Mouse (Mus musculus) intestine, embryonic 16.5 days (tissue): ENCODE results near the gene Clcn2. TPM values are rescaled to one million over a fixed set of nuclear protein-coding genes. Genes with fewer than 3 reads are reported as not detected.

Experiments
- ATAC-seq: fragments of 200-750 bp; cut with Nextera tagmentation; 2 replicates; pipeline ENCODE4 v1.8.0; 2017; ENCODE audit warnings: moderate TSS enrichment, moderate library complexity
- H3K27ac ChIP-seq: fragments of 300-500 bp; sonication (generic); 2 replicates; pipeline ENCODE4 v1.5.1; 2014; ENCODE audit warnings: mild to moderate bottlenecking, low read length
- H3K27me3 ChIP-seq: fragments of 300-500 bp; sonication (generic); replicated peaks from 2 replicates; pipeline ENCODE4 v1.6.1; 2014; ENCODE audit warnings: low read length, control low read depth, mixed read lengths; ENCODE audit not compliant: control insufficient read depth, insufficient read depth
- H3K36me3 ChIP-seq: fragments of 300-500 bp; sonication (generic); 2 replicates; pipeline ENCODE4 v1.6.1; 2014; ENCODE audit warnings: low read length, control low read depth; ENCODE audit not compliant: control insufficient read depth, insufficient read depth
- H3K4me1 ChIP-seq: fragments of 300-500 bp; sonication (generic); 2 replicates; pipeline ENCODE4 v1.6.1; 2014; ENCODE audit warnings: low read length, control low read depth, mixed read lengths; ENCODE audit not compliant: control insufficient read depth, insufficient read depth
- H3K4me2 ChIP-seq: fragments of 300-500 bp; sonication (generic); 2 replicates; pipeline ENCODE4 v1.6.1; 2014; ENCODE audit warnings: low read depth, low read length, control low read depth
- H3K4me3 ChIP-seq: fragments of 300-500 bp; sonication (generic); 2 replicates; pipeline ENCODE4 v1.5.1; 2014; ENCODE audit warnings: mild to moderate bottlenecking, low read length
- H3K9ac ChIP-seq: fragments of 300-500 bp; sonication (generic); 2 replicates; pipeline ENCODE4 v1.6.1; 2014; ENCODE audit warnings: low read depth, low read length
- H3K9me3 ChIP-seq: fragments of 300-500 bp; sonication (generic); 2 replicates; pipeline ENCODE4 v1.6.1; 2016; ENCODE audit warnings: low read length, control low read depth; ENCODE audit not compliant: control insufficient read depth
- WGBS: fragments of 180-500 bp; shearing (Covaris S2); extraction: QIAGEN DNeasy Blood & Tissue Kit; methylation state at CpG from one replicate; pipeline ENCODE4 v1.1.7; 2014; 5-methylcytosine and 5-hydroxymethylcytosine counted together
- polyA plus RNA-seq: library from polyadenylated mRNA; unstranded; fragments of >200 nt; fragmentation: Nextera tagmentation; extraction: Ambion mirVana; gene quantifications from 2 replicates; pipeline ENCODE4 v1.2.1, GENCODE M21; 2015

The Clcn2 gene
- polyA plus RNA-seq, 1 experiment from 2014 or later = 13.1 TPM

GRCm38 (mm10) chr16:20715566-20715965 is 2.0 kb downstream of the Clcn2 start:
- H3K9me3 ChIP-seq = no peaks in the 10 kb centered on the region
- H3K4me3 ChIP-seq = peak overlapping the region; percentile 74
- no peaks in the 10 kb centered on the region for H3K27me3 ChIP-seq
- peak overlapping the region; percentile 84 for H3K9ac ChIP-seq
- H3K4me2 ChIP-seq = peak overlapping the region; percentile 91
- H3K36me3 ChIP-seq = peaks cover 3% of the 10 kb centered on the region; the same call in 1 of the 2 replicates
- H3K4me1 ChIP-seq = peaks cover 20% of the 10 kb centered on the region
- 1% methylated on average over 12 of the region's 12 CpGs for WGBS
- H3K27ac ChIP-seq = peak overlapping the region; percentile 99
- ATAC-seq = no peak

GRCm38 (mm10) chr16:20715161-20715560 is 2.4 kb downstream of the Clcn2 start:
- peak overlapping the region; percentile 91 for H3K4me2 ChIP-seq
- peaks cover 20% of the 10 kb centered on the region for H3K4me1 ChIP-seq
- 50% methylated on average over 2 of the region's 2 CpGs for WGBS
- H3K27ac ChIP-seq = 0 out of 2 replicates have a peak overlapping the region, but pooled peaks have one; percentile 12
- peak overlapping the region; percentile 74 for H3K4me3 ChIP-seq
- peaks cover 3% of the 10 kb centered on the region; the same call in 1 of the 2 replicates for H3K36me3 ChIP-seq
- H3K27me3 ChIP-seq = no peaks in the 10 kb centered on the region
- no peaks in the 10 kb centered on the region for H3K9me3 ChIP-seq
- ATAC-seq = no peak
- H3K9ac ChIP-seq = peak overlapping the region; percentile 84

GRCm38 (mm10) chr16:20714307-20715080 is 3.1 kb downstream of the Clcn2 start:
- H3K4me3 ChIP-seq = peak overlapping the region; percentile 74
- no peaks in the 10 kb centered on the region for H3K9me3 ChIP-seq
- peak overlapping the region; percentile 84; the same call in 1 of the 2 replicates for H3K9ac ChIP-seq
- H3K27ac ChIP-seq = no peak overlapping the region; the same call in 1 of the 2 replicates
- H3K4me1 ChIP-seq = peaks cover 20% of the 10 kb centered on the region
- H3K36me3 ChIP-seq = peaks cover 3% of the 10 kb centered on the region; the same call in 1 of the 2 replicates
- H3K27me3 ChIP-seq = no peaks in the 10 kb centered on the region
- no peak for ATAC-seq
- H3K4me2 ChIP-seq = peak overlapping the region; percentile 91
- WGBS = 44% methylated on average over 11 of the region's 11 CpGs

DNA sequence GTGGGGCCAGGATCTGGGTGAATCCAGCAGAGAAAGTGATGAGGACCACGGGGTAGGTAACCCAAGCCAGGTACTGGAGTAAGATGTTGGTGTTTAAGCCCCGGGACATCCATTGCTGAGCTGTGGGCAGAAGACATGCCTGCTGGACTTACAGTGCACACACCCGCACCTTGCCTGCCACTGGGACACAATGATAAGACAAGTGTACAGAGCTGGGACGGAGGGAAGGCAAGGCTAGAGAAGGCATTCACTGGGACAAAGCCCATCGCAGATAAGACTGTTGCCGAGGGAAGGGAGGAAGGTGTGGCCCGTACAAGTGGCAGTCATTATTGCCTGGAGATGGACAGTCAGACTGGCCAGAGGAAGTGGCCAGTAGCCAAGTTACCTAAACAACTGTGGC is 4.7 kb downstream of the Clcn2 start:
- no peak overlapping the region for H3K27ac ChIP-seq
- no peak overlapping the region for H3K4me2 ChIP-seq
- WGBS = 76% methylated on average over 7 of the region's 7 CpGs

GRCm38 (mm10) chr16:20712190-20712589 is 5.4 kb downstream of the Clcn2 start:
- ATAC-seq = no peak
- WGBS = 84% methylated on average over 9 of the region's 9 CpGs
- no peak overlapping the region for H3K4me2 ChIP-seq
- no peak overlapping the region for H3K9ac ChIP-seq
- no peaks in the 10 kb centered on the region for H3K9me3 ChIP-seq
- H3K36me3 ChIP-seq = peaks cover 8% of the 10 kb centered on the region
- H3K27ac ChIP-seq = no peak overlapping the region
- no peak overlapping the region for H3K4me3 ChIP-seq
- peaks cover 15% of the 10 kb centered on the region for H3K4me1 ChIP-seq
- no peaks in the 10 kb centered on the region for H3K27me3 ChIP-seq

More for the DNA sequence above, 4.7 kb downstream of the Clcn2 start:
- no peak overlapping the region for H3K4me3 ChIP-seq
- H3K9ac ChIP-seq = no peak overlapping the region
- ATAC-seq = no peak
- peaks cover 15% of the 10 kb centered on the region for H3K4me1 ChIP-seq
- H3K9me3 ChIP-seq = no peaks in the 10 kb centered on the region
- no peaks in the 10 kb centered on the region for H3K27me3 ChIP-seq
- H3K36me3 ChIP-seq = peaks cover 6% of the 10 kb centered on the region

GRCm38 (mm10) chr16:20710810-20711209 is 6.7 kb downstream of the Clcn2 start:
- WGBS = 85% methylated on average over 4 of the region's 4 CpGs
- no peak for ATAC-seq
- no peaks in the 10 kb centered on the region for H3K9me3 ChIP-seq
- H3K36me3 ChIP-seq = peaks cover 8% of the 10 kb centered on the region
- H3K4me2 ChIP-seq = no peak overlapping the region
- peaks cover 15% of the 10 kb centered on the region for H3K4me1 ChIP-seq
- H3K27ac ChIP-seq = no peak overlapping the region
- H3K27me3 ChIP-seq = no peaks in the 10 kb centered on the region
- no peak overlapping the region for H3K9ac ChIP-seq
- H3K4me3 ChIP-seq = no peak overlapping the region

GRCm38 (mm10) chr16:20710370-20710769 is 7.2 kb downstream of the Clcn2 start:
- H3K9me3 ChIP-seq = no peaks in the 10 kb centered on the region
- no peak overlapping the region for H3K4me3 ChIP-seq
- H3K27me3 ChIP-seq = no peaks in the 10 kb centered on the region
- peaks cover 15% of the 10 kb centered on the region for H3K4me1 ChIP-seq
- no peak for ATAC-seq
- H3K9ac ChIP-seq = no peak overlapping the region
- no peak overlapping the region for H3K4me2 ChIP-seq
- no peak overlapping the region for H3K27ac ChIP-seq
- 92% methylated on average over 11 of the region's 11 CpGs for WGBS
- H3K36me3 ChIP-seq = peaks cover 8% of the 10 kb centered on the region

DNA sequence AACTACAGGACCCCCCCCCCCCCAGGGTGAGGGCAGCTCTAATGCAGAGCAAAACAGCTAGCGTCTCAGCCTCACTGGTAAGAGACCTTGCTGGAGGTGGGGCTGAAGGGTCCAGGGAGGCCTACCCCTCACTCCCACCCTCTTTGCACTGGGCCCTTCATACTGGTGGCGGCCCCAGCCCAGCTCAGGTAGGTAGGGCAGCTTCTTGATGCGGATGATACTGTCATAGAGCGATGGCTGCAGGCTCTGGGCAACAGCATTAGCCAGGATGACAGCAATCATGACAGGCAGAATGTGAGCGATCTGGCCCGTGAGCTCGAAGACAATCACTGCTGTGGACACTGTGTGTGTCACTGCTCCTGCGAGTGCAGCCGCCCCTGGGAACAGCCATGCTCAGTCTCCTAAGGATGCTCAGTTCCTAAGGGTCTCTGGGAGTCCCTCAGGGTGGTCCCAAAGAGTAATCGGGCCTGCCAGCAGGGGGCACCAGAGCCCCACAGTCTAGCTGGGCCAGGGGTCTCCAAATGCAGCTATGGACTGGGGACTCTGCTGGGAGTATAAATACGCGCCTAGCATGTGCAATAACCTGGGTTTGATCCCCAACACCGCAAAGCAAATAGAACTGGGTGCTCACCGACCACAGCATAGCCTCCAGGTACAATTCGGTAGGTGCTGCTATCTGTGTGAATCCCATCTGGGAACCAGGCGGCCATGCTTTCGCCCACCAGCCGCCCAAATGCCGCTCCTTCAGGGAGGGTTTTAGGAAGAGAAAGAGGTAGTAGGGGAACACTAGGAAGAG is 8.4 kb downstream of the Clcn2 start:
- Histone ChIP-seq H3K27me3 (no peaks in the 10 kb centered on the region), H3K36me3 (peaks cover 8% of the 10 kb centered on the region), H3K27ac (no peak overlapping the region), H3K9ac (no peak overlapping the region), H3K4me2 (no peak overlapping the region), H3K4me3 (no peak overlapping the region), H3K4me1 (peaks cover 4% of the 10 kb centered on the region; the same call in 1 of the 2 replicates), H3K9me3 (no peaks in the 10 kb centered on the region)
- 76% methylated on average over 19 of the region's 19 CpGs for WGBS
- no peak for ATAC-seq

GRCm38 (mm10) chr16:20708220-20708938 is 9.2 kb downstream of the Clcn2 start:
- no peaks in the 10 kb centered on the region for H3K4me1 ChIP-seq
- H3K9me3 ChIP-seq = no peaks in the 10 kb centered on the region
- H3K27ac ChIP-seq = no peak overlapping the region
- H3K4me2 ChIP-seq = no peak overlapping the region
- no peak overlapping the region for H3K9ac ChIP-seq
- WGBS = 94% methylated on average over 21 of the region's 21 CpGs
- no peak for ATAC-seq
- no peak overlapping the region for H3K4me3 ChIP-seq
- peaks cover 8% of the 10 kb centered on the region for H3K36me3 ChIP-seq
- no peaks in the 10 kb centered on the region for H3K27me3 ChIP-seq
